Mouse (Mus musculus): ENCODE measurements around the gene 5730480H06Rik. TPM values are rescaled to one million over a fixed set of nuclear protein-coding genes. Genes with fewer than 3 reads are reported as not detected.
A peak's percentile ranks its signal among the peaks of the same experiment; 100 is the strongest.

The 5730480H06Rik gene
- polyA plus RNA-seq (2015; fragmentation: Nextera tagmentation; extraction: Ambion mirVana) = 23.9 and 27.9 TPM in 2 replicates

DNA sequence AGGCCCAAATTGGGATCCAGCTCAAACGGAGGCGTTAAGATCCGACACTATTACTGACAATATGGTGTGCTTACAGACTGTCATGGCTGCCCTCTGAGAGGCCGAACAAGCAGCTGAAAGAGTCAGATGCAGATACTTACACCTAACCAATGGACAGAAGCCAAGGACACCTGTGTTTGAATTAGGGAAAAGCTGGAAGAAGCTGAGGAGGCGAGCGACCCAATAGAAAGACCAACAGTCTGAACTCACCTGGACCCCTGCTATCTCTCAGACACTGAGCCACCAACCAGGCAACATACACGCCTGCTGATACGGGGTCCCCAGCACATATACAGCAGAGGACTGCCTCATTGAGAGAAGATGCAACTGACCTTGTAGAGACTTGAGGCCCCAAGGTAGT lies at the start of gene 5730480H06Rik:
5730480H06Rik (plus strand) TSS at position 301 of the 400 bp plus-strand sequence.
- Histone ChIP-seq H3K36me3 (no peaks in the 10 kb centered on the region), H3K27me3 (no peaks in the 10 kb centered on the region), H3K4me3 (replicated peaks) (no peak within 1 kb of the TSS), H3K4me1 (no peaks in the 10 kb centered on the region), H3K27ac (no peak within 1 kb of the TSS), H3K9me3 (replicated peaks) (no peaks in the 10 kb centered on the region), H3K9ac (no peak within 1 kb of the TSS), H3K4me2 (no peak within 1 kb of the TSS)
- WGBS = 96% methylated on average over 8 of the region's 8 CpGs
- no peak for ATAC-seq (replicated peaks; ENCODE audit: low FRiP score)

DNA sequence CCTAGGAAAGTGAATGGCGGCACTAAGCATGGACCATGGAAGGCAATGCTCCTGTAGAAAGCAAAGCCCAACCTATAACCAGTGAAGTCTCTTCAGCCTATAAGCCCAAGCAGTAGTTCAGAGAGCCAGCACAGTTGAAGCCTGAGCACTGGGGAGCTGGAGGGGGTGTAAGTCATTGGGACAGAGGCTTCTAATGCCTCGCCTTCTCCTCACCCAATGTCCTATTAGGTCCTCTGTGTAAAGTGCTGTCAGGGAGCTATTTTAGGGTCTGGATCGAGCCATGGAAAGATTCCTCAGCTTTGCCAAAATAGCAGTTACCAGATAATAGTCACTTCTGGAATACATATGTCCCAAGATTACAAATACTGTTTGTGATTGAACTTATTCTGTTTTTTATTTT lies 26.6 kb upstream of the 5730480H06Rik start:
- Histone ChIP-seq H3K27me3 (no peaks in the 10 kb centered on the region), H3K4me2 (no peak overlapping the region), H3K9me3 (replicated peaks) (no peaks in the 10 kb centered on the region), H3K27ac (no peak overlapping the region), H3K36me3 (peaks cover 39% of the 10 kb centered on the region), H3K4me1 (no peaks in the 10 kb centered on the region), H3K4me3 (replicated peaks) (no peak overlapping the region), H3K9ac (no peak overlapping the region)
- 86% methylated on average over 3 of the region's 3 CpGs for WGBS
- no peak for ATAC-seq (replicated peaks; ENCODE audit: low FRiP score)

DNA sequence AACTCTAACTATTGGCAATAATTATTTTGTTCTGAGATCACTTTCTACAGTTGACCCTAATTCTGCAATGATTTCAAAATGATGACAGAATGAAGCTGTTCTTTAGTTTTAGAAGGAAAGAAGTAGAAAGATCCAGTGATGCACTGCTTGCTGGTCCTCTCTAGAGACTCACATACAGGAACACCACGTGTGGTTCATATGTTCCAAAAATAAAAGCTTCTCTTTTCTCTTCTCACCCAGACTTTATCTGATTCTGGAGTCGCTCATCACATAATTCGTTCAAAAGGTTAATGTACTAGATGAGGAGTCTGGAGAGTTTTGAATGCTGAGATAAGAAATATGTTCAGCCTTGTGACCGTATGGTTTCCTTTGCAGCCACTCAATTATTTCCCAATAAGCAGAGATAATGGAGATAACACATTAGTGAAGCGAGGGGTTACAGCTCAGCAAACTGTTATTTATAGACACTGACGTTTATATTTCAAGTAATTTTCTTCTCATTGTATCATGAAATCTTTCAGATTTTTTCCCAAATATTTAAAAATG lies 12.6 kb upstream of the 5730480H06Rik start:
- Histone ChIP-seq H3K9ac (no peak overlapping the region), H3K4me1 (no peaks in the 10 kb centered on the region), H3K36me3 (no peaks in the 10 kb centered on the region), H3K27me3 (no peaks in the 10 kb centered on the region), H3K4me3 (replicated peaks) (no peak overlapping the region), H3K4me2 (no peak overlapping the region), H3K27ac (no peak overlapping the region), H3K9me3 (replicated peaks) (no peaks in the 10 kb centered on the region)
- no peak for ATAC-seq (replicated peaks; ENCODE audit: low FRiP score)
- 55% methylated on average over 6 of the region's 6 CpGs for whole genome bisulfite sequencing

DNA sequence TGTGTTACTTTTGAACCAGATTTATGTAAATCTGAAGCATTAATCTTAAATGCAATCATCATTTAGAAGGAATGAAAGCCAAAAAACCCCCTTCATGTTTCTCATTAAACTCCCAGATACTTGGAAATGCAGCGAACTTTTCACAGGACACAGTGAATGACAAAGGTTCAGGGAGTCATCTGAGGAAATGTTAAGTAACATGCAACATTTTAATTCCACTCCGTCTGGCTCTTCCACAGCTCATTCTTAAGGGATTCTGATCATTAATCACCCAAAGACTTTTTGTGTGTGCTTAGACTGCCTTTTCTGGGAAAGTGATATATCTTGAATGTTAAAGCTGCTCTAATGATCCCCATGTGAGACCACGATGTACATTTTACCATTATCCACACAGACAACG lies 7.2 kb upstream of the 5730480H06Rik start:
- H3K36me3 ChIP-seq = no peaks in the 10 kb centered on the region
- H3K4me3 ChIP-seq (replicated peaks) = no peak overlapping the region
- no peak for ATAC-seq (replicated peaks; ENCODE audit: low FRiP score)
- H3K9ac ChIP-seq = no peak overlapping the region
- H3K4me1 ChIP-seq = no peaks in the 10 kb centered on the region
- WGBS = 55% methylated on average over 4 of the region's 4 CpGs
- no peaks in the 10 kb centered on the region for H3K9me3 ChIP-seq (replicated peaks)
- no peak overlapping the region for H3K4me2 ChIP-seq
- H3K27ac ChIP-seq = no peak overlapping the region
- no peaks in the 10 kb centered on the region for H3K27me3 ChIP-seq

DNA sequence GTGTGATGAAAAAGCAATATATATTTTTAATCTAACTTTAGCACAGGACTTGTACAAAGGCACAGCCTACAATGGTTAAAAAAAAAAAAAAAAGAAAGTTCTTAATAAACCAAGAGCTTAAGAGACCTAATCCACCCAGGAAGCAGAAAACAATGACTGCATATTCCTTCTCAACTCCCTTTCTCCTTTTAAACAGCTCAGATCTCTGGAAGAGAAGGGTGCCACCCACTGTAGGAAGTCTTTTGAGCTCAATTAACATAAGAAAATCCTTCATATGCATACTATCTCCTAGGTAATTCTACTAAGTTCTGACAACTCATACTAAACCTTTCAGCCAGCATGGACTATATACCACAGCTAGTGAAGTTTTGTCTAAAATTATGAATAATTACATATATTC lies 1.5 kb upstream of the 5730480H06Rik start:
- no peak overlapping the region for H3K9ac ChIP-seq
- no peak for ATAC-seq (replicated peaks; ENCODE audit: low FRiP score)
- H3K4me2 ChIP-seq = no peak overlapping the region
- H3K27ac ChIP-seq = no peak overlapping the region
- H3K4me1 ChIP-seq = no peaks in the 10 kb centered on the region
- H3K4me3 ChIP-seq (replicated peaks) = no peak overlapping the region
- H3K36me3 ChIP-seq = no peaks in the 10 kb centered on the region
- H3K27me3 ChIP-seq = no peaks in the 10 kb centered on the region
- H3K9me3 ChIP-seq (replicated peaks) = no peaks in the 10 kb centered on the region

DNA sequence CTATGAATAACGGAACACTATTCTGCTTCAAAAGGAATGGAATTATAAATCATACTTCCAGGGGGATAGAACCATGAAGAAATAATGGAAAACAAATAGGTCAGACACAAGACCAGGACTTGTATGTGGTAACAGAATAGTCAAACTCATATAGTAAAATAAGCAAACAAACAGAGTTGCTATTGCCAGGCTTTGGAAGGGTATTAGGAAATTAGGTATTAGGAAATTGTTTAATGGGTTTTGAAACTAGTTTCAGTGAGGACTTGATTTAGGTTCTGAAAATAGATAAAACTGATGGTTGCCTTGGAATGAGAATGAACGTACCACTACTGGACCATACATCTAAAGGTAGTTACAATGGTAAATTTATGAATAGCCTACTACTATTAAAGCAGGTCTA lies 2.0 kb downstream of the 5730480H06Rik start:
- Histone ChIP-seq H3K36me3 (no peaks in the 10 kb centered on the region), H3K9ac (no peak overlapping the region), H3K4me2 (no peak overlapping the region), H3K9me3 (replicated peaks) (no peaks in the 10 kb centered on the region), H3K27me3 (no peaks in the 10 kb centered on the region), H3K27ac (no peak overlapping the region), H3K4me3 (replicated peaks) (no peak overlapping the region), H3K4me1 (peaks cover 14% of the 10 kb centered on the region)
- ATAC-seq (replicated peaks; ENCODE audit: low FRiP score) = no peak
- 97% methylated on average over 2 of the region's 2 CpGs for WGBS

DNA sequence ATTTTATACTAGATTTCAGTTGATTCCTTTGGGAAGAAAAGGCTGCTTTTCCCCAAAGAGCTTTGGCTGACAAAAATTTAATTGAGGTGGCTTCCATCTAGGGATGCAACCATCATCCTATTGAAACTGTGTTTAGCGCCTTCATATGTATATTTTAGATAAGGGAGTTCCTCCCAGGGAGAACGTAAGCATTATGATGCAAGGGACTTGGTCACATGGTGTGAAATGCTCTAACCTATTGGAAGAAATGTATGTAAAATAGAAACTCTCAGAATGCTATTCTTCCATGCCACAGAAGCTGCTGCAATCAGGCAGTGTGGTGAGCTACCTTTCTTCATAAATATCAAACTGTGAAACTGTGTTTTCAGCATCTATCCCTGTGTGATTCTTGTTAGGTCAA lies 3.1 kb downstream of the 5730480H06Rik start:
- Histone ChIP-seq H3K9me3 (replicated peaks) (no peaks in the 10 kb centered on the region), H3K36me3 (no peaks in the 10 kb centered on the region), H3K4me2 (no peak overlapping the region), H3K4me3 (replicated peaks) (no peak overlapping the region), H3K9ac (no peak overlapping the region), H3K27me3 (no peaks in the 10 kb centered on the region), H3K27ac (no peak overlapping the region), H3K4me1 (peaks cover 14% of the 10 kb centered on the region)
- ATAC-seq (replicated peaks; ENCODE audit: low FRiP score) = no peak
- WGBS = 89% methylated on average over 2 of the region's 2 CpGs

DNA sequence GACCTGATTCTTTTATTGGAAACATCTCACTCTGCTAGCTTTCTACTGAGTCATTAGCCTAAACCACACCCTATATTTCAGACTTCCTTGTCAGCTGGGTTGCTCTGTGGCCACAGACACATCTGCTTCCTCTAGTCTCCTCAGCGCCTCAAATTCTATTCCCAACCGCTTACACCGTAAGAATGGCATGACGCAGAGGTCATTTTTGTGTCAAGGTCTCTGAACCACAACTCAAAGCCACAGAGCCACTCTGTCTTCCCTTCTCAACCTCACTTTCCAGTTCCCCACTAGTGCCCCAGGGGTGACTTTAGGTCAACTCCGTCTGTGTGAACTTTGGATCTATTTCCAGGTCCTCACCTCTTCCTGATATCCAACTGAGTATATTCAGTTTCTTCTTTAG lies 3.7 kb downstream of the 5730480H06Rik start:
- Histone ChIP-seq H3K9ac (no peak overlapping the region), H3K36me3 (no peaks in the 10 kb centered on the region), H3K27me3 (no peaks in the 10 kb centered on the region), H3K4me2 (no peak overlapping the region), H3K27ac (no peak overlapping the region), H3K4me3 (replicated peaks) (no peak overlapping the region), H3K4me1 (peaks cover 14% of the 10 kb centered on the region), H3K9me3 (replicated peaks) (no peaks in the 10 kb centered on the region)
- ATAC-seq (replicated peaks; ENCODE audit: low FRiP score) = no peak
- 49% methylated on average over 5 of the region's 5 CpGs for WGBS

DNA sequence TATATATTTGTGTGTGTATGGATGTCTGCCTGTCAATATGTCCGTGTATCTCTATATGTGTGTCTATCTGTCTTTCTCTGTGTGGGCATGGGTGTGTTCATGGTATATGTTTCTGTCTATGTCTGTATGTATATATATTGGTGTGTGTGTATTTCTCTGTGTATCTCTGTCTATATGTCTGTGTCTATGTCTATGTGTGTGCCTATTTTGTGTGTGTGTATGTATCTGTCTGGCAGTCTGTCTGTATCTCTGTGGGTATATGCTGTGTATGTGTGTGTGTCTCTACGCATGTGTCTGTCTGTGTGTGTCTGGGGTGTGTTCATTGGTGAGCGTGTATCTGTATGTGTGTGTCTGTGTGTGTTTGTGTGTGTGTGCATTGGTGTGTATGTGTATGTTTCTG lies 5.7 kb downstream of the 5730480H06Rik start:
- 88% methylated on average over 3 of the region's 3 CpGs for WGBS
- Histone ChIP-seq H3K9ac (no peak overlapping the region), H3K36me3 (no peaks in the 10 kb centered on the region), H3K27ac (no peak overlapping the region), H3K27me3 (no peaks in the 10 kb centered on the region), H3K4me1 (peaks cover 16% of the 10 kb centered on the region), H3K4me3 (replicated peaks) (no peak overlapping the region), H3K9me3 (replicated peaks) (no peaks in the 10 kb centered on the region), H3K4me2 (no peak overlapping the region)
- peak; percentile 23 for ATAC-seq (replicated peaks; ENCODE audit: low FRiP score)

DNA sequence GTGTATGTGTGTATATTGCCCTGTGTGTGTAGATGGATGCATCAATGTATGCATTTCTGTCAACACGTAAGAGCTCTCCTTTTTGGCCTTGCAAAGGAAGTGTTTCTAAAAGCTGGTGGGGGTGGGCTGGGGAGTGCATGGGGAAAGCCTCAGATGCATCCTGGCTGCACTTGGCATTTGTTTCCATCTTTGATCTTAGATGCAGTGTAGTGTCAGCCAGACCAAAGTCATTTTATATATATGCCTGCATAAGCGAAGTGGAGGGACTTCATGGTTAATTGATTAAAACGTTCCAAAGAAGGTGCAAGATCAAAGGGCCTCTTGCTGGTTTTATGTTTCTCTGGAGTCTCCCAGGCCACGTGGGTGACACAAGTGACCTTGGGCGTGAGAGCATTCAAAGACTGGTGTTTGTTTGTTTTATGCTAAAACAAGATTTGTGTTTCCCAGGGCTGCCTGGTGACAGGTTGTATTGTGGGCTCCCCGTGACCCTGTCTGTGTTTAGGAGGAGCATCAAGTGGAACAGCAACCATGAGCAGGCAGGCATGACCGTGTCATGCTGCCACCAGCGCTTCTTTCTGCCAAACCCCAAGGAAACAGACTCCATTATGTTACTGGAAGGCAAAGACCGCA lies 6.2 kb downstream of the 5730480H06Rik start:
- peak; percentile 93 for ATAC-seq (replicated peaks; ENCODE audit: low FRiP score)
- H3K4me1 ChIP-seq = peaks cover 18% of the 10 kb centered on the region
- no peaks in the 10 kb centered on the region for H3K27me3 ChIP-seq
- H3K4me3 ChIP-seq (replicated peaks) = no peak overlapping the region
- WGBS = 10% methylated on average over 9 of the region's 9 CpGs
- H3K9me3 ChIP-seq (replicated peaks) = no peaks in the 10 kb centered on the region
- no peak overlapping the region for H3K9ac ChIP-seq
- no peak overlapping the region for H3K27ac ChIP-seq
- 0 out of 2 replicates have a peak overlapping the region, but pooled peaks have one; percentile 19 for H3K4me2 ChIP-seq
- no peaks in the 10 kb centered on the region for H3K36me3 ChIP-seq

DNA sequence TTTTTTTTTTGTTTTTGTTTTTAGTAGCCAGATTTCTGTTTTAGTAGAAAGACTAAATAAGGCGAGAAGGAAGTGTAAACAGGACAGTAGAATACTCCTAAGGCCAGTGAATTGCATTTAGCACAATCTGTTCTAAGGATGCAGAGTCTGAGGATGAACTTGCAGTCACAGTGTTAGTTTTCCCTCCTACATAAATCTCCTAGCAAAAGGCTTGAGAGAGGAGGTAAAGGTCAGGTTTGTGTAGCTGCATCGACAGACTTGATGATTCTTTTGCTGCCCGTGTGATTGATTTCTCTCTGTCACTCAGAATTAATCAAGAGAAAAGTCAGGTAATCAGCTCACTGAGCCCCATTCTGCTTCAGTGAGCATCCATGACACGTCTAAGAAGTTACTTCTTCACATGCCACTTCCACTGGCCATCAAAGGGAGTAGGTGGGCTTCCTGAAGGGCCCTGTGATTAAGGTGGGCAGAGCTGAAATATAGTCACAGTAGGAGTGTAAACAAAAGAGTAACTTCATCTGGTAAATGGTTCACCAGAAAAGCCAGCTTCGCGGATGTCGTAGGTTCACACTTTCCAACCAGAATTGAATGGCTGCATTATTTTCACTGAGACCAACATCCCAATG lies 13.2 kb downstream of the 5730480H06Rik start:
- 0 out of 2 replicates have a peak overlapping the region, but pooled peaks have one; percentile 1 for H3K27ac ChIP-seq

DNA sequence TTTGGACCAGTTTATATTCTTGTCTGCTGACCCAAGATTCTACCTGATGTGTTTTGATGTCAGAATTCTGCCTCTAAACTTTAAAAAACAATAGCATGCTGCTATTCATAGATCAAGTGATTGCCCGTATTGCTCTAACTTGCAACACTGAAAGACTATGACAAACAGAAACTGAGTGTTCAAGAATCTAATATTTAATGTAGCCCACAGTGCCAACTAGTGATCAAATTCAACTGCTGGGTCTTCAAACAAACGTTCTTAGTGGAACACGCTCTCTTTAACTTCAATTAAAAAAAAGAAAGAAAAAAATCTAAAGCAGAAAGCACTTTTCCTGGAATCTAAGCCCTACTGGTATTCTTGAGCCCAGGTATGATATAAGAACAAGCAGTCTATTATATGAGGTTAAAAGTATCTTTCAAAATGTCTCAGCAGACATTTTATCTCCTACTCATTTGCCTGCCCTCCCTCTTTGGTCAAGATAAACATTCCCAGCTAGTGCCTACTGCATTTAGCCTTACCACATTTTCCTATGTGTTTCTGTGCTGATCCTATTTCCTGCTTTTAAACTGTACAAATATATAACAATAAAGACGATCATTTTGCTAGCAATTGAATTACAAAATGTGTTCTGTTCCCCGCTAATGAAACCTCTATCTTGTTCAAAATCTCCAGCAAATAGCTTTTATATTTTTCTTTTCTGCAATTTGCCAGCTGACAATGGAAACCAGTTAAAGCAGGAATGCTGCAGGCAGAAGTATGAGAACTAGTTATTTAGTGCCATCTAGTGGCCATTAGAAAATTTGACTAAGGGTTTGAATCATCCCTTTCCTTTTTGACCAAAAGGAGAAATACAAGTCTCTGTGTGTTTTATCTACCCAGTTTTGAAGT lies 17.6 kb downstream of the 5730480H06Rik start:
- WGBS = 44% methylated on average over 5 of the region's 5 CpGs
- ATAC-seq (replicated peaks; ENCODE audit: low FRiP score) = 0 out of 2 replicates have a peak, but pooled peaks have one; percentile 42
- no peak overlapping the region for H3K27ac ChIP-seq

More for the DNA sequence above, 13.2 kb downstream of the 5730480H06Rik start:
- Histone ChIP-seq H3K4me3 (replicated peaks) (no peak overlapping the region), H3K9me3 (replicated peaks) (no peaks in the 10 kb centered on the region), H3K27me3 (no peaks in the 10 kb centered on the region), H3K4me2 (no peak overlapping the region), H3K36me3 (no peaks in the 10 kb centered on the region), H3K4me1 (peaks cover 16% of the 10 kb centered on the region; the same call in 1 of the 2 replicates), H3K9ac (no peak overlapping the region)
- peak; percentile 90 for ATAC-seq (replicated peaks; ENCODE audit: low FRiP score)
- 28% methylated on average over 7 of the region's 7 CpGs for WGBS

More for the DNA sequence above, 17.6 kb downstream of the 5730480H06Rik start:
- Histone ChIP-seq H3K27me3 (no peaks in the 10 kb centered on the region), H3K4me1 (peaks cover 12% of the 10 kb centered on the region; the same call in 1 of the 2 replicates), H3K36me3 (no peaks in the 10 kb centered on the region), H3K4me2 (no peak overlapping the region), H3K4me3 (replicated peaks) (no peak overlapping the region), H3K9ac (no peak overlapping the region), H3K9me3 (replicated peaks) (no peaks in the 10 kb centered on the region)
